Mouse (Mus musculus) layer of hippocampus, adult 9-10 months (tissue): ENCODE measurements around the gene Vmn1r94.
"Not testable (repeated sequence)": the region's sequence is repeated elsewhere in the genome, so short reads cannot be mapped to it uniquely, and the experiment has no call there.

Experiments used
- DNase-seq: peaks from one replicate; pipeline ENCODE4 v3.0.0; 2022; ENCODE audit warnings: low spot score

Vmn1r94 gene

DNA sequence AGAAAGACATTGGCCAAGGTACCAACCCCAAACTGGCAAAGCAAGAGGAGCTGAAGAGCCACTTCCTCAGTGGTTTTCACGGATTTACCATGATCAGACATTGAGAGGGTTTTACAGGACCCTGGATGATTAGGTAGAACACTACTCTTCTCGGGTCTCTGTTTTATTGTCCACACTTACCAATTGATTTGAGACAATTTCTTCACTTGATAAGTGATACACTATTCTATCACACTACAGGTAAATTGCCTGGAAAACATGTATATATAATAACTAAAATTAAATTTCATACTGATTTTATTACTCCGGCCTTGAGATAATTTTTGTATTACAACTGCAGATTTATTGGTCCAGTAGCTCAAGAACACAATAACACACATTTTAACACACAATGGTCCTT, at the start of gene Vmn1r94:
Gene Vmn1r94 (minus strand): TSS at position 101 of the 400 bp plus-strand sequence.
- not testable (repeated sequence) for DNase-seq

DNA sequence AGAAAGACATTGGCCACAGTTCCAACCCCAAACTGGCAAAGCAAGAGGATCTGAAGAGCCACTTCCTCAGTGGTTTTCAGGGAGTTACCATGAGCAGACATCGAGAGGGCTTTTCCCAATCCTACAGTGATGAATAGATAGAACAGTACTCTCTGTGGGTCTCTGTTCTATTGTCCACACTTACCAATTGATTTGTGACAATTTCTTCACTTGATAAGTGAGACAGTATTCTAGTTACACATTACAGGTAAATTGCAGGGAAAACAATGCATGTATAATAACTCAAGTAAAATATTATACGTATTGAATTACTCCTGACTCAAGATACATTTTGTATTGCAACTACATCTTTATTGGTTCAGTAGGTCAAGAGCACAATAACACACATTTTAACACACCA, 37.3 kb upstream of the Vmn1r94 start, which contains the start of gene Gm6164:
Gene Gm6164 (minus strand): TSS at position 101 of the 400 bp plus-strand sequence.
- not testable (repeated sequence) for DNase-seq

DNA sequence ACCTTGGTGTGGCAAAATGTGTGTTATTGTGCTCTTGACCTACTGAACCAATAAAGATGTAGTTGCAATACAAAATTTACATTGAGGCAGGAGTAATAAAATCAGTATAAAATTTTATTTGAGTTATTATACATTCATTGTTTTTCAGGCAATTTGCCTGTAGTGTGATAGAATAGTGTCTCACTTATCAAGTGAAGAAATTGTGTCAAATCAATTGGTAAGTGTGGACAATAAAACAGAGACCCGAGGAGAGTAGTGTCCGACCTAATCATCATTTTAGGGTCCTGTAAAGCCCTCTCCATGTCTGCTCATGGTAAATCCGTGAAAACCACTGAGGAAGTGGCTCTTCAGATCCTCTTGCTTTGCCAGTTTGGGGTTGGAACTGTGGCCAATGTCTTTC, 25.2 kb upstream of the Vmn1r94 start, which contains the start of gene Vmn1r95:
Gene Vmn1r95 (plus strand): TSS at position 301 of the 400 bp plus-strand sequence.
- not testable (repeated sequence) for DNase-seq

DNA sequence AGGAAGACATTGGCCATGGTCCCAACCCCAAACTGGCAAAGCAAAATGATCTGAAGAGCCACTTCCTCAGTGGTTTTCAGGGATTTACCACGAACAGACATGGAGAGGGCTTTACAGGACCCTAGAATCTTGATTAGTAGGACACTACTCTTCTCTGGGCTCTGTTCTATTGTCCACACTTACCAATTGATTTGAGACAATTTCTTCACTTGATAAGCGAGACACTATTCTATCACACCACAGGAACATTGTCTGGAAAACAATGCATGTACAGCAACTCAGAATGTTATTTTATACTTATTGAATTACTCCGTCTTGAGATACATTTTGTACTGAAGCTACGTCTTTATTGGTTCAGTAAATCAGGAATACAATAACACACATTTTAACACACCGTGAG, 29.2 kb downstream of the Vmn1r94 start, which contains the start of gene Vmn1r93:
Gene Vmn1r93 (minus strand): TSS at position 101 of the 400 bp plus-strand sequence.
- not testable (repeated sequence) for DNase-seq

DNA sequence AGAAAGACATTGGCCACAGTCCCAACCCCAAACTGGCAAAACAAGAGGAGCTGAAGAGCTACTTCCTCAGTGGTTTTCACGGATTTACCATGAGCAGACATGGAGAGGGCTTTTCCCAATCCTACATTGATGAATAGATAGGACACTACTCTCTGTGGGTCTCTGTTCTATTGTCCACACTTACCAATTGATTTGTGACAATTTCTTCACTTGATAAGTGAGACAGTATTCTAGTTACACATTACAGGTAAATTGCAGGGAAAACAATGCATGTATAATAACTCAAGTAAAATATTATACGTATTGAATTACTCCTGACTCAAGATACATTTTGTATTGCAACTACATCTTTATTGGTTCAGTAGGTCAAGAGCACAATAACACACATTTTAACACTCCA, 45.7 kb downstream of the Vmn1r94 start, which contains the start of gene Gm16442:
Gene Gm16442 (minus strand): TSS at position 101 of the 400 bp plus-strand sequence.
- DNase-seq, result not testable (repeated sequence)
